Comparison of ENCODE assay signal across 32 mouse cellular contexts in genomic region chr5:127639067-127639605, GRCm38 (mm10). TPM values are rescaled to one million over a fixed set of nuclear protein-coding genes. Genes with fewer than 3 reads are reported as not detected.
DNase-seq lines count a peak whose midpoint lies in the region; ATAC-seq and TF ChIP-seq lines count a peak whose summit lies in the region.
"Had no signal": no experiment of that assay in that cellular context is flagged by ENCODE, and none has a peak within 500 bp of the region (broad histone marks: within the 10 kb centered on the region; RNA-seq: fewer than 3 reads in every experiment).

No protein-coding gene starts in this region.

- H3K9me3 ChIP-seq in liver, postnatal 0 days (ENCODE audit: low read length) = peaks cover 8% of the 10 kb centered on the region
- no peaks in the 10 kb centered on the region; the same call in 1 of the 2 replicates for H3K9me3 ChIP-seq in liver, embryonic 11.5 days (ENCODE audit: control insufficient read depth, low read length)
- peaks cover 3% of the 10 kb centered on the region for H3K9me3 ChIP-seq in ES-Bruce4 (replicated peaks; ENCODE audit: control insufficient read depth, insufficient read depth, low read length, poor library complexity, severe bottlenecking)

- H3K4me2 ChIP-seq in liver, postnatal 0 days (ENCODE audit: low read depth, low read length) = no peak overlapping the region
- H3K4me2 ChIP-seq in liver, embryonic 11.5 days = no peak overlapping the region
- H3K4me2 ChIP-seq: forebrain, embryonic 13.5 days; heart, embryonic 13.5 days; hindbrain, embryonic 14.5 days had no signal

- no peak for TF ChIP-seq POLR2A in ES-Bruce4 (IDR thresholded peaks at IDR 0.05; ENCODE audit: insufficient read depth, low read length)

- H3K9ac ChIP-seq in liver, postnatal 0 days (replicated peaks) = no peak overlapping the region
- no peak overlapping the region for H3K9ac ChIP-seq in liver, embryonic 11.5 days (ENCODE audit: low read depth, low read length)
- H3K9ac ChIP-seq in ES-Bruce4 (ENCODE audit: low read depth, poor library complexity, severe bottlenecking) = peak overlapping the region; percentile 29
- H3K9ac ChIP-seq: forebrain, embryonic 13.5 days; heart, embryonic 13.5 days; hindbrain, embryonic 14.5 days had no signal

- no peak for ATAC-seq in liver, postnatal 0 days
- ATAC-seq in liver, embryonic 11.5 days (replicated peaks; ENCODE audit: low FRiP score) = no peak
- ATAC-seq: forebrain, embryonic 13.5 days; forebrain, embryonic 16.5 days; hindbrain, postnatal 0 days; inflammation-experienced regulatory T-cells, adult 6 months had no signal

- TF ChIP-seq CTCF in liver, postnatal 0 days (IDR thresholded peaks at IDR 0.05; ENCODE audit: low read depth) = no peak
- TF ChIP-seq CTCF in ES-Bruce4 (IDR thresholded peaks at IDR 0.05; ENCODE audit: low read depth, low read length) = no peak

- peaks cover 4% of the 10 kb centered on the region; the same call in 1 of the 2 replicates for H3K36me3 ChIP-seq in liver, postnatal 0 days (replicated peaks; ENCODE audit: insufficient read depth, low read length)
- H3K36me3 ChIP-seq in liver, embryonic 11.5 days (ENCODE audit: control insufficient read depth, insufficient read depth, low read length) = no peaks in the 10 kb centered on the region
- H3K36me3 ChIP-seq in ES-Bruce4 (ENCODE audit: control insufficient read depth, insufficient read depth, low read length, poor library complexity, severe bottlenecking) = peaks cover 3% of the 10 kb centered on the region; the same call in 1 of the 2 replicates
- H3K36me3 ChIP-seq: heart, embryonic 10.5 days; heart, embryonic 13.5 days had no signal

- H3K4me1 ChIP-seq in liver, postnatal 0 days (ENCODE audit: insufficient read depth) = no peaks in the 10 kb centered on the region
- no peaks in the 10 kb centered on the region for H3K4me1 ChIP-seq in liver, embryonic 11.5 days (replicated peaks; ENCODE audit: control insufficient read depth, insufficient read depth, low read length)
- H3K4me1 ChIP-seq in ES-Bruce4 (ENCODE audit: control insufficient read depth, insufficient read depth, low read length) = peaks cover 5% of the 10 kb centered on the region
- H3K4me1 ChIP-seq: forebrain, embryonic 10.5 days; forebrain, embryonic 13.5 days; heart, embryonic 10.5 days; heart, embryonic 13.5 days had no signal

- DNase-seq in liver, postnatal 0 days = no peak
- no peak for DNase-seq in liver, embryonic 11.5 days (ENCODE audit: low spot score)
- peak; percentile 74 for DNase-seq in R1 (ENCODE audit: low read depth, low spot score)
- no peak for DNase-seq in embryo, embryonic 9.5 days (ENCODE audit: extremely low spot score)
- DNase-seq in layer of hippocampus, postnatal 10 days (ENCODE audit: low spot score in 2 of 2) = no peak
- no peak for DNase-seq in urinary bladder, postnatal 4 days (ENCODE audit: low spot score in 2 of 2)
- DNase-seq: adrenal gland, adult 2 months; adrenal gland, postnatal 14 days; B cell, adult 2 months; cerebellum, adult 11-12 months; cerebellum, adult 8-10 months; cerebellum, postnatal 10 days; cerebellum, postnatal 36 days; embryo, embryonic 11 days; gastrocnemius, postnatal 10 days; gastrocnemius, postnatal 36 days; heart, adult 2 months; heart, postnatal 14 days; heart, postnatal 4 days had no signal

- no peak overlapping the region for H3K4me3 ChIP-seq in liver, postnatal 0 days (ENCODE audit: low read depth, low read length)
- no peak overlapping the region for H3K4me3 ChIP-seq in liver, embryonic 11.5 days (ENCODE audit: low read depth, low read length)
- peak overlapping the region; percentile 48 for H3K4me3 ChIP-seq in ES-Bruce4 (ENCODE audit: low read depth, low read length)
- H3K4me3 ChIP-seq: forebrain, embryonic 10.5 days; forebrain, embryonic 13.5 days; heart, adult 2 months; heart, embryonic 10.5 days; heart, embryonic 13.5 days had no signal

- no peak for TF ChIP-seq EP300 in liver, postnatal 0 days (IDR thresholded peaks at IDR 0.05; ENCODE audit: low read depth)
- TF ChIP-seq EP300 in ES-Bruce4 (IDR thresholded peaks at IDR 0.05; ENCODE audit: insufficient read depth, low read depth, low read length) = peak; percentile 86

- peak overlapping the region; percentile 97 for H3K27ac ChIP-seq in liver, postnatal 0 days (ENCODE audit: low read depth)
- no peak overlapping the region for H3K27ac ChIP-seq in liver, embryonic 11.5 days (ENCODE audit: low read depth, low read length)
- peak overlapping the region; percentile 98 for H3K27ac ChIP-seq in ES-Bruce4 (ENCODE audit: insufficient read depth, low read length)
- H3K27ac ChIP-seq: forebrain, embryonic 10.5 days; forebrain, embryonic 13.5 days; heart, adult 2 months; heart, embryonic 10.5 days; heart, embryonic 13.5 days; hindbrain, embryonic 14.5 days; hindbrain, postnatal 0 days had no signal

- no peaks in the 10 kb centered on the region for H3K27me3 ChIP-seq in liver, postnatal 0 days (ENCODE audit: insufficient read depth, low read length)
- H3K27me3 ChIP-seq in liver, embryonic 11.5 days (replicated peaks; ENCODE audit: control insufficient read depth, insufficient read depth, low read length) = no peaks in the 10 kb centered on the region
- H3K27me3 ChIP-seq in ES-Bruce4 (ENCODE audit: control insufficient read depth, insufficient read depth, low read length, poor library complexity, severe bottlenecking) = no peaks in the 10 kb centered on the region
- H3K27me3 ChIP-seq: CH12.LX; forebrain, embryonic 13.5 days had no signal

- WGBS in liver, postnatal 0 days (ENCODE audit: insufficient replicate concordance) = 79% methylated on average over 6 of the region's 6 CpGs
- 75% methylated on average over 6 of the region's 6 CpGs for WGBS in liver, embryonic 11.5 days

RNA-seq across cellular contexts. Expression of gene Slc15a4, which starts 6.4 kb away (rescaled TPM):
- polyA plus RNA-seq in liver, postnatal 0 days (2015; fragmentation: Nextera tagmentation; extraction: Ambion mirVana) = 10.4 and 11.3 TPM in 2 replicates
- polyA plus RNA-seq in liver, embryonic 11.5 days (2014; fragmentation: Nextera tagmentation; extraction: Ambion mirVana) = 17.6 and 20.1 TPM in 2 replicates
- polyA plus RNA-seq in ES-Bruce4 (2011; ENCODE audit: insufficient read depth, insufficient read length, low read depth, missing spikeins) = 18.5 and 19.5 TPM in 2 replicates
- total RNA-seq in layer of hippocampus, postnatal 10 days (2021) = 10 to 100 TPM; 23.9 to 30.0 TPM

RNA-seq across cellular contexts. Expression of gene Glt1d1, which starts 7.1 kb away (rescaled TPM):
- polyA plus RNA-seq in liver, postnatal 0 days (2015; fragmentation: Nextera tagmentation; extraction: Ambion mirVana) = 2.6 and 2.9 TPM in 2 replicates
- polyA plus RNA-seq in liver, embryonic 11.5 days (2014; fragmentation: Nextera tagmentation; extraction: Ambion mirVana) = 0.10 and 0.67 TPM in 2 replicates
- polyA plus RNA-seq in ES-Bruce4 (2011; ENCODE audit: insufficient read depth, insufficient read length, low read depth, missing spikeins) = 22.8 and 25.5 TPM in 2 replicates
- 10 to 100 TPM; 19.1 to 21.6 TPM for total RNA-seq in layer of hippocampus, postnatal 10 days (2021)
- total RNA-seq: gastrocnemius, adult 18-20 months; gastrocnemius, postnatal 36 days; heart, adult 2 months; heart, postnatal 14 days; heart, postnatal 4 days; MEL had no signal
- polyA plus RNA-seq: heart, adult 2 months; heart, embryonic 13.5 days; heart, embryonic 16.5 days; inflammation-experienced regulatory T-cells, adult 6 months had no signal
